Mouse (Mus musculus): ENCODE results near the gene Pak7. TPM values are rescaled to one million over a fixed set of nuclear protein-coding genes. Genes with fewer than 3 reads are reported as not detected.

Pak7 gene
- total RNA-seq, 2 experiments from 2014 or later: 42.3 to 50.3 TPM

DNA sequence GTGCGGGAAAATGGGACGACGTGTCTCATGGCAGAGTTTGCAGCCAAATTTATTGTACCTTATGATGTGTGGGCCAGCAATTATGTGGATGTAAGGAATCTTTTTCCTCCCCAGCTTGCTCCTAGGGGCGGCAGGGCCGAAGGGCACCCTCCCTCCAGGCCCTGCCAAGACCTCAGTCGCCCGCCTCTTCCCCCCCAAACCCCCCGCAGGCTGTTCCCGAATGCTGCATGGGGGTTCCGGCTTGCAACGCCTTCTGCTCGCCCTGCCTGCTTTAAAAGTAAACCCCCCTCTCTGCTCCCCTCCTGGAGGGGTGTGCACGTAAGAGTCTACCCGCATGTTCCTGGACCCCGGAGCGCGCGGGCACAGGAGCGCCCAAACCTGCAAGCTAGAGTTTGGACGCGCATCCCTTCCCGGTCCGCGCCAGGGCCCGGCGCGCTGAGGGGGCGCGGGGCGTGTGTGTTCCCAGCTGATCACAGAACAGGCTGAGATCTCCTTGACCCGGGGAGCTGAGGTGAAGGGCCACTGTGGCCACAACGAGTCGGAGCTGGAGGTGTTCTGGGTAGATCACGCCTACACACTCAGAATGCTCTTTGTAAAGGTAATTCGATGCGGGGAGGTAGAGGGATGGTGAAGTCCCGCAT lies 328.6 kb downstream of the Pak7 start:
- intact Hi-C loops (cut with DNase I): loop anchor here (2.0 kb wide), 1 partner anchor 56 kb away; no protein-coding TSS in a partner anchor
- DNase-seq (ENCODE audit: low spot score in 2 of 2): peak in 1 of 2 experiments; percentile 26

DNA sequence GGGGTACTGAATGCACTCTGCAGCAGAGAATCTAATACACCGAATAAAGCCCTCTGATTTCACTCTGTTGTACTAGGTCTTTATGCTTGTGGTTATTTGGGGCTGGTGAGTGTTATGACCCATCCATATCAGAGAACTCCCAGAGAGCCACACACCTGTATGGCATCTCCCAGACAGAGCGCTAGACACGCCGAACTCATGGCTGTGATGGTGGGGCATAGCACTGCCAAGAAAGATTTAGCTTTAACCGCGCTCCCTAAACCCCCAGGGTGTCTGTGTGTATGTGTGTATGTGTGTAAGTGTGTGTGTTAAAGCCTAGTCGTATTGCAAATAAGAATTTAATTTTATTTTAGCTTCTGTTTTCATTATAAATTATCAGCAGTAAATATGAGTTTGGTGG lies 329.4 kb downstream of the Pak7 start:
- no peak for DNase-seq (ENCODE audit: low spot score in 2 of 2)
- intact Hi-C loops (cut with DNase I): loop anchor here (2.0 kb wide), 1 partner anchor 56 kb away; no protein-coding TSS in a partner anchor

DNA sequence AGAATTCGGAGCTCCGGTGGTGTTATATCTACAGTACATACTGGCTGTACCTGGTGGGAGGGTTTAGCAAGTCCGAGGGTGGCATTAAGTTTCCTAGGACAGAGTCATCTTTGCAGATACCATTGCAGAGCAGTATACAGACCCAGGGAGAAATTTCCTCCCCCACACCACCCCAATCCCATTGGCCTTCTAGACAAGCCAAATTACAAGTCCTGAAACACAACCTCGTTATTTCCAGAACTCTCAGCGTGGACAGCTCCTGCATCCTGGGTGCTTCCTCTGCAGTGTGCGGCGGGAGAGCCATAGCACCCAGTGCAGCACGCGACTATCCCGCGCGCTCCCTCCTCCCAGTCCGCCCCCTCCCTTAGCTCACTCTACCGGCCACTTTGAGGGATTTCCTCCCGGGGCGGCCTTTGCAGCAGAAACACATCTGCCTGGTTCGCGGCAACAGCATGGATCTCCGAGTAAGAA lies 329.9 kb downstream of the Pak7 start:
- intact Hi-C loops (cut with DNase I): loop anchor here (2.0 kb wide), 1 partner anchor 55 kb away; no protein-coding TSS in a partner anchor
- DNase-seq (ENCODE audit: low spot score in 2 of 2): peak; percentile 56 to 70

DNA sequence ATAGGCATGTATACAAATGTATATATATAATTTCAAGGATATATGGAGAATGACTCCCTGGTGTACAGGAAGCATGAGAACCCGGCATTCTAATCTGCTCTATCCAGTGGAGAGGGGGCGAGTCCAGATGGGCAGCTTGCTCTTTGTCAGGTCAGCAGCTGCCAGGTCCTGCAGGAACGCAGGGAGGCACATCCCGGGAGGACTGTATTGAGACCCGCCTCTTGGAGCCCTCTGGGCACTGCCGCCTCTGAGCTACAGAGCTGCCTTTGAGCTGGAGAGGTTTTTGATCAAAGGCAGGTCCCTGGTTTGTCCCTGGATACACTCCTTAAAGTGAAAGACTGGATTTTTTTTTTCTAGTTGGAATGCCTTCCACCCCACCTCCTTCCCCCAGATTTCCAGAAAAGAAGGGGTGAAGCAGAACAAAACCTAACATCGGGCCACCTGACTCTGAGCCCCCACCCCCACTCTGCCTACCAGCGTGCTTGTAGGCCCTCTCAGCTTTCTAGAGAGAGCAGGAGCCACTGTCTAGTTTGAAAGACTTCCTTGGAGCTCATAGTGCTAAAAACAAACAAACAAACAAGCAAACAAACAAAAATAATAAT lies 336.0 kb downstream of the Pak7 start, which contains the start of gene Lamp5:
Gene Lamp5, plus strand, starts transcription at position 552 of the 602 bp plus-strand sequence.
- intact Hi-C loops (cut with DNase I): no loop called here
- DNase-seq (ENCODE audit: low spot score in 2 of 2): no peak

DNA sequence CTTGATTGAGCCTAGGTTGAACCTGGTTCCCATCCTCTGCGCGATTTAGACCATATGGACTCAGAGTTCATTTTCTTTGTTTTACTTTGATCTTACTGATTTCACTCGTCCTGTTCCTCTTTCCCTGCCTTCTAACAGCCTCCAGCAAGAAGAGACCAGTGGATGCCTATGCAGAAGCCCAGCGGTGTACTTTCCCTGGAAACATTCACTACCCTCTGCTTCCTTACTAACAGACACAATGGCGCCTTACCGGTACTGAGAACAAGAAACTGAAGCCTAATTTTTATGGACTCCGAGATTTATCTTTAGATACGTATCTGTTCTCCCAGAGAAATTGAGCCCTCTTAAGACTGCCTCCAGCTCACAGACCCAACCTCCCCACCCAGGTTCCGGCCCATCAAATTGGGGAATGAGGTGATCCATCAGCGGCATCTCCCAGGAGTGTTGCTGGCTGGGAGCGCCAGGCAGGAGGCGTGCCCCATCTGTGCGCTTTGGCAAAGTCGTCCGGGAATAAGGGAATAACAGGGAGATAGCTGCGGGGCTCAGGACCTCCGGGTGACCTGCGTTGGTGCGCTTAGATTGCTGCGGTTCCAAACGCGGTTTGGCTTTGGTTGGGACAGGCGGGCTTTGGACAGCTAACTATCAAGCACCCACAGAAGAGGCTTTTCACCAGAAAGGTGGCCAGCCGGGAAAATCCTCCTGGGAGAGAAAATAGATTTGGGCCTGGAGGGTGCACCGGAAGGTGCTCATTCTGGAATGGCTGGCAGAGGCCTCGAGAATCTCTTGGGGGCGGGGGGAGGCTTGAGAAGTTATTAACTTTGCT lies 336.8 kb downstream of the Pak7 start:
- DNase-seq (ENCODE audit: low spot score in 2 of 2): no peak
- intact Hi-C loops (cut with DNase I): no loop called here

DNA sequence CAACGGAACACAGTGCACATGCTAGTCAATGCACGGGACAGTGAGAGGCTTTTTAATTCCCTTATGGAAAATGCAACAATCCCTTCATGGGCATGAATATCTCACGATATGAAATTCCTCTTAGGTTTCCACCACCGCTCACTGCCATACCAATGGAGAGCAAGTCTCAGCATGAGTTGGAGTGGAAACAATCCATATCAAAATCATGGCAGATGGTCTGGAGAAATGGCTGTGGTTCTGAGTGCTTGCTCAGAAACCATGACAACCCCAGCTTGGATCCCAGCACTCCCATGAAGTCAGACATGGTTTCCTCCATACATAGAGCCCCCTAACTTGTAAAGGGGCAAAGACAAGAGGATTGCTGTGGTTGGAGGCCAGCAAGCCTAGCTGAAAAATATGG lies 339.3 kb downstream of the Pak7 start:
- DNase-seq (ENCODE audit: low spot score in 2 of 2): no peak
- intact Hi-C loops (cut with DNase I): no loop called here

Other genes starting within 250 kb of the Pak7 start
- 1 to 10 TPM; 1.1 to 1.8 TPM for gene Ankef1, start 113.9 kb upstream of the Pak7 start, total RNA-seq (2021)

Measured in left cerebral cortex, postnatal 25 days (tissue).